Mouse (Mus musculus) midbrain, embryonic 11.5 days (tissue): ENCODE results near the gene Wdr95. TPM values are rescaled to one million over a fixed set of nuclear protein-coding genes. Genes with fewer than 3 reads are reported as not detected.
A peak's percentile ranks its signal among the peaks of the same experiment; 100 is the strongest.

Source experiments
- ATAC-seq: fragments of 200-750 bp; cut with Nextera tagmentation; 2 replicates; pipeline ENCODE4 v1.8.0; 2017; ENCODE audit warnings: moderate TSS enrichment, moderate library complexity; ENCODE audit not compliant: low FRiP score
- DNase-seq: peaks from one replicate; pipeline ENCODE4 v3.0.0; 2015; ENCODE audit warnings: low spot score; ENCODE audit errors: missing footprints
- H3K27ac ChIP-seq: fragments of 300-500 bp; sonication (generic); 2 replicates; pipeline ENCODE4 v1.5.1; 2014; ENCODE audit warnings: low read depth, low read length
- H3K27me3 ChIP-seq: fragments of 300-500 bp; sonication (generic); 2 replicates; pipeline ENCODE4 v1.6.1; 2014; ENCODE audit warnings: mild to moderate bottlenecking, low read length, moderate library complexity, mixed read lengths; ENCODE audit not compliant: control insufficient read depth, insufficient read depth
- H3K36me3 ChIP-seq: fragments of 300-500 bp; sonication (generic); 2 replicates; pipeline ENCODE4 v1.6.1; 2014; ENCODE audit warnings: mild to moderate bottlenecking, low read length, moderate library complexity, mixed read lengths; ENCODE audit not compliant: control insufficient read depth, insufficient read depth
- H3K4me1 ChIP-seq: fragments of 300-500 bp; sonication (generic); 2 replicates; pipeline ENCODE4 v1.6.1; 2014; ENCODE audit warnings: low read length; ENCODE audit not compliant: control insufficient read depth, insufficient read depth
- H3K4me2 ChIP-seq: fragments of 300-500 bp; sonication (generic); 2 replicates; pipeline ENCODE4 v1.6.1; 2014; ENCODE audit warnings: mild to moderate bottlenecking, moderate library complexity
- H3K4me3 ChIP-seq: fragments of 300-500 bp; sonication (generic); 2 replicates; pipeline ENCODE4 v1.5.1; 2014; ENCODE audit warnings: low read depth, low read length
- H3K9ac ChIP-seq: fragments of 300-500 bp; sonication (generic); 2 replicates; pipeline ENCODE4 v1.6.1; 2014; ENCODE audit warnings: low read length
- H3K9me3 ChIP-seq: fragments of 300-500 bp; sonication (generic); 2 replicates; pipeline ENCODE4 v1.6.1; 2016; ENCODE audit warnings: low read length; ENCODE audit not compliant: control insufficient read depth
- WGBS: fragments of 180-500 bp; shearing (Covaris S2); extraction: QIAGEN DNeasy Blood & Tissue Kit; methylation state at CpG from one replicate; pipeline ENCODE4 v1.1.7; 2014; 5-methylcytosine and 5-hydroxymethylcytosine counted together
- polyA plus RNA-seq: library from polyadenylated mRNA; unstranded; fragments of >200 nt; fragmentation: Nextera tagmentation; extraction: Ambion mirVana; gene quantifications from 2 replicates; pipeline ENCODE4 v1.2.1, GENCODE M21; 2014

Gene Wdr95
- polyA plus RNA-seq, 1 experiment from 2014 or later = 0.08 TPM

DNA sequence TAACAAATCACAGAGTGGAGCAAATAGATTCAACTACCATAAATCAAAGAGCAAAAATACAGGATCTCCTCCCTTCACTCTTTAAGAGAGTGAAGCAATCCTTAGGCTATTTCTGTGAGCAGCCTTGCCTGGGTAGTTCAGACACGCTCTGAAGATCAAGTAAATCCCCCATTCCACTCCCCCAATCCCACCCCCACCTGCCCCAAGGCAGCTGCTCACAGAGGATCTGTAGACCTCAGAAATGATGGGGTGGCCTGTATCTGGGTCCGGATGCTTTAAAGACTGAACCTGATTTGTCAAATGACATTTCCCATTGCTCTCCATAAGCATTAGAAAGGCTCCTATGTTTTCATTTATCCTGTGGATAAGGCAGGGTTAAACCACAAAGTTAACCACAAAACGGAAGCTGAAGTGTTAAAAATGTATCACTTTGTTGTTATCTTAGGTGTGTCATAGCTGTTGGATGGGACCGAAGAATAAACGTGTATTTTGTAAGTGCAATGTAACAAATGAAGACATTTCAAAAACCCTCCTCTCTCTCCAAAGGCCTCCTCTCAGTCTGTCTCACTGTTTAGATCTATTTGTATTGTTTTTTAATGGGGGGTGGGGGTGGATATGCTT is 54.3 kb downstream of the Wdr95 start:
- no peak overlapping the region for H3K4me2 ChIP-seq
- H3K4me1 ChIP-seq = no peaks in the 10 kb centered on the region
- no peak overlapping the region for H3K9ac ChIP-seq
- no peaks in the 10 kb centered on the region for H3K9me3 ChIP-seq
- no peak for ATAC-seq
- DNase-seq = peak; percentile 53
- no peaks in the 10 kb centered on the region for H3K36me3 ChIP-seq
- no peak overlapping the region for H3K4me3 ChIP-seq
- H3K27me3 ChIP-seq = no peaks in the 10 kb centered on the region
- 62% methylated on average over 5 of the region's 5 CpGs for WGBS
- no peak overlapping the region for H3K27ac ChIP-seq

DNA sequence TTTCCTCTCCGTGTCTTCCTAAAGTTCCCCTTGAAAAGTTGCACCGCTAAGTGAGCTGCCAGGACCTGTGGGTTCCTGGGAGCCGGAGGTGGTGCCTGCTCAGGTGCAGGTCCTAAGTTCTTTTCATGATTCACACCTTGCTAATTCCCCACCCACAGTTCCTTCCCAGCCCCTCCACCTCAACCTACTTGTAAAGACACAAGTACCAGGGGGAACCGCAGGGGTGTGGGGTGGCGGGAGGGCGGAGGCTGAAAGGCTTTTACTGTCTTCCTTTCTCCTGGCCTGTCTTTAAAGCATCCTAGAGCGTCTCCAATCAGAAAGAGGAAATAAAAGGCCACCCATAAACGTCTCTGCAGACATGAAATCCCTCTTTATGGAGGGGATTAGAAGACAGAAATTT is 55.0 kb downstream of the Wdr95 start:
- Histone ChIP-seq H3K27ac (no peak overlapping the region), H3K4me3 (no peak overlapping the region), H3K4me1 (no peaks in the 10 kb centered on the region), H3K9ac (no peak overlapping the region), H3K9me3 (no peaks in the 10 kb centered on the region), H3K4me2 (no peak overlapping the region), H3K27me3 (no peaks in the 10 kb centered on the region), H3K36me3 (no peaks in the 10 kb centered on the region)
- 36% methylated on average over 8 of the region's 8 CpGs for WGBS
- peak; percentile 41 for DNase-seq
- no peak for ATAC-seq

DNA sequence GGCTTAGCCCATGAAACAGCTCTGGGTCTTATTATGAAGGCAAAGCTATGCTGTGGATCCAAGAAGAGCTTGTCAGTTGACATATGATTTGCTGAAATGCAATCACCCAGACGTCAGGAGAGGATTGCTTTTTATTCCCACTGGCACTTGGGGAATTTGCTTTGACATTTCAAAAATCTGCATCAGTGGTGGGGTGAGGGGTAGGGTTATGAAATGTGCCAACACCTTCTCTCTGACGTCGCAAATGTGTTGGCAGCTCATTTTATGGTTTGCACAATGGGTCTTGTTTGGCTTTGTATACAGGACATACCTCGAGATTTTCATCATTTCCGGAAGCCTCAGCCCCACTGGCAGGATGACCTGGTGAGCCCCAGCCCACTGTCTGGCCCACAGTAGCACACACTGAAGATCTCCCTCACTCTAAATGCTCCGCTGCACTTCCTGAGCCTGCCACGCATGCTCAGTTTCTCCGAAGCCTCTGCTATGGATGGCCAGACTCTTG is 55.7 kb downstream of the Wdr95 start:
- H3K4me3 ChIP-seq = no peak overlapping the region
- no peaks in the 10 kb centered on the region for H3K9me3 ChIP-seq
- no peaks in the 10 kb centered on the region for H3K36me3 ChIP-seq
- no peaks in the 10 kb centered on the region for H3K4me1 ChIP-seq
- no peak overlapping the region for H3K9ac ChIP-seq
- 77% methylated on average over 8 of the region's 8 CpGs for WGBS
- ATAC-seq = no peak
- no peaks in the 10 kb centered on the region for H3K27me3 ChIP-seq
- peak; percentile 65 for DNase-seq
- no peak overlapping the region for H3K4me2 ChIP-seq
- no peak overlapping the region for H3K27ac ChIP-seq

DNA sequence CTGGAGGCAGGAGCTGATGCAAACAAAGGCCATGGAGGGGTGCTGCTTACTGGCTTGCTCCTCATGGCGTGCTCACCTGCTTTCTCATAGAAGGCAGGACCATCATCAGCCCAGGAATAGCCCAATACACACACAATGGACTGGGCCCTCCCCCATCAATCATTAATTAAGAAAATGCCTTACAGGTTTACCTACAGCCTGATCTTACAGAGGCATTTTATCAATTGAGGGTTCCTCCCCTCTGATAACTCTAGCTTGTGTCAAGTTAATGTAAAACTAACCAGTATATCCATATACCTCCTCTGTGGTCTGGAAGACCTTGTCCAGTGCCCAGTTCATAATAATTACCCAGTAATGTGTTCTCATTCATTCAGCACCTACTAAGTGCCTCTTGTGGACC is 56.8 kb downstream of the Wdr95 start:
- no peak overlapping the region for H3K27ac ChIP-seq
- no peaks in the 10 kb centered on the region for H3K27me3 ChIP-seq
- ATAC-seq (no peak), DNase-seq (no peak)
- H3K4me1 ChIP-seq = no peaks in the 10 kb centered on the region
- WGBS = 80% methylated on average over 1 of the region's 1 CpGs
- no peaks in the 10 kb centered on the region for H3K36me3 ChIP-seq
- H3K9ac ChIP-seq = no peak overlapping the region
- no peak overlapping the region for H3K4me3 ChIP-seq
- H3K9me3 ChIP-seq = no peaks in the 10 kb centered on the region
- no peak overlapping the region for H3K4me2 ChIP-seq

DNA sequence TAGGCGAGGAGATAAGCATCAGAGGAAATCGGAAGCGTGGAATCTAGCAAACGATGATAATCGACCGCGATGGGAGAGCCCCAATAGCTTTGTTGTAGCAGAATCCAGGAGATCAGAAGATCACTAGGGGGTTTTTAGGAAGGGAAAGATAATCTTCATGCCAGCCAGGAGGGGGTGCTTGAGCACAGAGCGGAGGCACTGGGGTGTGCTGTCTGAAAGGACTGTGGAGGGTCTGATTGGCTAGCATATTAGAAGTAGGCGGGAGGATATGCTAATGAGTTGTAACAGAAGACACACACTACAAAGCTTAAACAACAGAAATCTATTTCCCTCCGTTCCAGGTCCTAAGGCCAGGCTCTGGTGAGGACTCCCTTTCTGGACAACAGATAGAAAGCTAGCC is 57.4 kb downstream of the Wdr95 start:
- H3K36me3 ChIP-seq = no peaks in the 10 kb centered on the region
- 49% methylated on average over 10 of the region's 10 CpGs for WGBS
- no peak overlapping the region for H3K4me3 ChIP-seq
- H3K9ac ChIP-seq = no peak overlapping the region
- H3K27ac ChIP-seq = no peak overlapping the region
- no peaks in the 10 kb centered on the region for H3K27me3 ChIP-seq
- no peaks in the 10 kb centered on the region for H3K4me1 ChIP-seq
- no peaks in the 10 kb centered on the region for H3K9me3 ChIP-seq
- DNase-seq (peak; percentile 82), ATAC-seq (peak; percentile 52; the same call in 1 of the 2 replicates)
- no peak overlapping the region for H3K4me2 ChIP-seq

DNA sequence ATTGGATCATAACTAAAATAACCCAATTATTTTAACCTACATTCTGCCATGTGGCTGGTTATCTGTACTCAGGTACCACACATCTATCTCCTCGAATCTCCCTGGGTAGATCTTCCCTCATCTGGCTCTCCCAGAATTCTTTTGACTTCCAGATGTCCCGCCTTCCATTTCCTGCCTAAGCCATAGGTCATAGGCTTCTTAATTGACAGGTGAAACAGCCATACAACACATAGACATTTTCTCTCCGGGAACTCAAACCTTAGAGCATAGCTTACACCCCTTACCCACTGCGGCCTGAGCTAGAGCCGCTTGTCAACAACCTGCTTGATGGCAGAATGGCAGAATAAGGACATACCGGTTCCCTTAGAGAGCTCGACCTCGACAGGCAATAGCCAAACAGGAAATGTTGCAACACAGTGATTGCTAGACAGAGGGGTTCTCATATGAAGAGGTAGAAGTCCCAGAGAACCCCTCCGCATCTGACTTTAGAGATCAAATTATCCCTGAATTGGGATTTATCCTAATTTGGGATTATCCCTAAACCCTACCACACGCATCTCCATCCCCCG is 58.9 kb downstream of the Wdr95 start:
- no peak overlapping the region for H3K4me3 ChIP-seq
- H3K9ac ChIP-seq = no peak overlapping the region
- H3K27me3 ChIP-seq = no peaks in the 10 kb centered on the region
- no peak overlapping the region for H3K4me2 ChIP-seq
- 86% methylated on average over 11 of the region's 11 CpGs for WGBS
- H3K27ac ChIP-seq = no peak overlapping the region
- ATAC-seq = no peak
- no peaks in the 10 kb centered on the region for H3K4me1 ChIP-seq
- H3K9me3 ChIP-seq = no peaks in the 10 kb centered on the region
- DNase-seq = peak; percentile 65
- H3K36me3 ChIP-seq = no peaks in the 10 kb centered on the region

DNA sequence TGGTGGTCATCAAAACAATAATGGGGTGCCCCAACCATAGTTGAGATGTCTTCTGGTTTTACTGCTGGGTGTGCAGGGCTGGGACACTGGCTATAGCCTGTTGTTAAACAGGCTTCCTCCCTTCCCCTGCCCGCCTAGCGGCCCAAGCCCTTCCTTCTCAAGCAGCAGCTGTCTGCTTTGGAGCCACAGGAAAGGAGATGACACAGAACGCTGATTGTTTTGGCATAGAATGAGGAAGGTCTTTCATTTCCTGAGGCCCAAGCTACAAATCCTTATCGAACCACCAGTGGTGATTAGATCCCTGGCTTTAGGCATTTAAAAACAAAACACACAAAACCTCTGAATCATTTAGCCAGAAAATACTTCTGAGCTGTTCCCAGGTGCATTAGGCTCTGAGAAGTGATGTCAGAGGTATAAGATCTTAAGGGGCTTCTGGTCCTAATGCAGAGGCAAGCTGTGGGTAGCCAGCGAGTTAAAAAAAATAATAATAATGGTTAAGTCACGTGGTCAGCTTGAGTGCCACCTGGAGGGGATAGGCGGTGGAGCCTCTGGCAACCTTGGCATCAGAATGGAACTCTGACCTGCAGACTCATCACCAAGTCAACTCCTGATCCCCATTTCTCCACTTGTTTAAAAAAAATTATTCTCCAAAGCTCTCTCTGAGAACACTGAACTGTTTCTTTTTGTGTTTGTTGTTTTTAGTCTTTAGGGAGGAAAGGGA is 60.5 kb downstream of the Wdr95 start:
- no peaks in the 10 kb centered on the region for H3K4me1 ChIP-seq
- no peaks in the 10 kb centered on the region for H3K36me3 ChIP-seq
- no peak for ATAC-seq
- no peak overlapping the region for H3K4me3 ChIP-seq
- no peaks in the 10 kb centered on the region for H3K9me3 ChIP-seq
- WGBS = 59% methylated on average over 7 of the region's 7 CpGs
- peak; percentile 78 for DNase-seq
- H3K4me2 ChIP-seq = no peak overlapping the region
- no peak overlapping the region for H3K9ac ChIP-seq
- H3K27me3 ChIP-seq = no peaks in the 10 kb centered on the region
- H3K27ac ChIP-seq = no peak overlapping the region

DNA sequence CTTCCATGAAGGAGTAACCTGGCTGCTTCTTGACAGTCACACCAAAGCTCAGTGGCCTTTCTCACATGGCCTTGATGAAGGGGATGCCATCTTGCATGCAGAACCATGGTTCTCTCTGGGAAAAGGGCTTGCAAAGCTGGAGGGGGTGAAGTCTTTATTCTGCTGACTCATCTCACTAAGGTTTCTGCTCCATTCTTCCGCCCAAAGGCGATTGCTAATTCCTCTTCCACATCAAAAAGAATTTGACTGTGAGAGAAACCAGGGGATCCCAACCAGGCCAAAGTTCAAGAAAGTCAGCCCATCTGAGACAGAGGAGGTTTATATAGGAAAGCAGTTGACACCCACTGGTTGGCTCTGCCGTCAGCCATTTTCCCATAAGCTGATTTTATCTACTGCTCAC is 61.5 kb downstream of the Wdr95 start:
- no peaks in the 10 kb centered on the region for H3K9me3 ChIP-seq
- no peaks in the 10 kb centered on the region for H3K4me1 ChIP-seq
- peak; percentile 49 for DNase-seq
- H3K27ac ChIP-seq = no peak overlapping the region
- H3K27me3 ChIP-seq = no peaks in the 10 kb centered on the region
- 72% methylated on average over 3 of the region's 3 CpGs for WGBS
- no peaks in the 10 kb centered on the region for H3K36me3 ChIP-seq
- H3K4me2 ChIP-seq = no peak overlapping the region
- ATAC-seq = no peak
- H3K9ac ChIP-seq = no peak overlapping the region
- H3K4me3 ChIP-seq = no peak overlapping the region

DNA sequence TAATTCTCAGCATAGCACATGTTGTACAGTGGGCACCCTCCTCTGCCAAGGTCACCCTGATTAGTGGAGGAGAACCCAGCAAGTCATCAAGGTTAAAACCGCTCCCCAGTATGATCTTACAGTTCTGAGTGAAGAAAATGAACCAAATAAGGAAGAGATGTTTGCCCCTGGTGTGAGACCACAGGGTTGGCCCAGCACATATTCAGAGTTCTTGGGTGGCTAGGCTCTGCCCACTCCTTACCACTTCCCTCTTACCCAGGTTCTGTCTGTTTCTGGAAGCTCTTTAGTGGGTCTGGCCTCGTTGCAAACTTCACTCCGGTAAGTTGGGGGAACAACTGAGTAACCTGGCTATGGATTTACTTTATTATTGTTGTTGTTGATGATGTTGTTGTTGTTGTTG is 65.7 kb downstream of the Wdr95 start:
- WGBS = 88% methylated on average over 3 of the region's 3 CpGs
- no peak overlapping the region for H3K9ac ChIP-seq
- ATAC-seq (no peak), DNase-seq (no peak)
- H3K36me3 ChIP-seq = no peaks in the 10 kb centered on the region
- H3K4me2 ChIP-seq = no peak overlapping the region
- no peaks in the 10 kb centered on the region for H3K4me1 ChIP-seq
- H3K27me3 ChIP-seq = no peaks in the 10 kb centered on the region
- no peak overlapping the region for H3K27ac ChIP-seq
- H3K9me3 ChIP-seq = no peaks in the 10 kb centered on the region
- no peak overlapping the region for H3K4me3 ChIP-seq
